Mouse (Mus musculus): ENCODE results near the gene Dennd6a. TPM values are rescaled to one million over a fixed set of nuclear protein-coding genes. Genes with fewer than 3 reads are reported as not detected.
A peak's percentile ranks its signal among the peaks of the same experiment; 100 is the strongest.

Gene Dennd6a
- total RNA-seq, 1 experiment: 19.9 TPM

DNA sequence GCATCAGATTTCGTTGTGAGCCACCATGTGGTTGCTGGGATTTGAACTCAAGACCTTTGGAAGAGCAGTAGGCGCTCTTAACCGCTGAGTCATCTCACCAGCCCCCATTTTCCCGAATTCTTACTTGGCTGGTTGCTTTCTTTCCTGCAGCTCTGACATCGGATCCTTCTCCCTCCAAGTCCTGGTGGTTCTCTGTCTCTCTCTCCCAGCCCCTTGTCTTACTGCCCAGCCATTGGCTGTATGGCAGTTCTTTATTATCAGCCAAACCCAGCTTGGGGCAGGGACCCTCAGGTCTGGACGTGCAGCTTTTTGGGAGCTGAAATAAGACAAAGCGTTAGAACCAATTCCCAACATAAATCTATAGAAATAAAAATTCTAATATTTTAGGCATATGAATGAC lies 21.5 kb downstream of the Dennd6a start:
- Histone ChIP-seq H3K4me1 (ENCODE audit: control insufficient read depth in 2 of 2, insufficient read depth in 2 of 2, low read length in 2 of 2, poor library complexity in 1 of 2) (no peaks in the 10 kb centered on the region), H3K9ac (ENCODE audit: insufficient read depth, low read depth, low read length, poor library complexity, severe bottlenecking) (peak overlapping the region; percentile 38; the same call in 1 of the 2 replicates), H3K36me3 (ENCODE audit: control insufficient read depth, insufficient read depth, low read length, poor library complexity, severe bottlenecking) (no peaks in the 10 kb centered on the region), H3K4me3 (ENCODE audit: insufficient read depth in 1 of 2, low read depth in 1 of 2, low read length in 2 of 2, poor library complexity in 1 of 2, severe bottlenecking in 1 of 2) (no peak overlapping the region), H3K9me3 (ENCODE audit: control insufficient read depth, insufficient read depth, low read depth, low read length) (no peaks in the 10 kb centered on the region), H3K27ac (ENCODE audit: insufficient read depth, low read depth, low read length, poor library complexity, severe bottlenecking) (no peak overlapping the region)
- in situ Hi-C loops (cut with MboI; ENCODE audit: low sequenced_read_pairs in 2 of 2, unreplicated experiment in 2 of 2): loop anchor here in 1 of 2 experiments (10.0 kb wide), 1 partner anchor 60 kb away; the partner anchor contains the start of gene Slmap
- no peak for DNase-seq (ENCODE audit: low read depth, low spot score)
- TF ChIP-seq ZNF384 (IDR thresholded peaks at IDR 0.05; ENCODE audit: low read depth, low read length): no peak
- TF ChIP-seq ZC3H11A (IDR thresholded peaks at IDR 0.05; ENCODE audit: borderline replicate concordance, low read depth, low read length): no peak
- no peak for TF ChIP-seq HCFC1 (IDR thresholded peaks at IDR 0.05; ENCODE audit: borderline replicate concordance, insufficient read depth, low read length)

DNA sequence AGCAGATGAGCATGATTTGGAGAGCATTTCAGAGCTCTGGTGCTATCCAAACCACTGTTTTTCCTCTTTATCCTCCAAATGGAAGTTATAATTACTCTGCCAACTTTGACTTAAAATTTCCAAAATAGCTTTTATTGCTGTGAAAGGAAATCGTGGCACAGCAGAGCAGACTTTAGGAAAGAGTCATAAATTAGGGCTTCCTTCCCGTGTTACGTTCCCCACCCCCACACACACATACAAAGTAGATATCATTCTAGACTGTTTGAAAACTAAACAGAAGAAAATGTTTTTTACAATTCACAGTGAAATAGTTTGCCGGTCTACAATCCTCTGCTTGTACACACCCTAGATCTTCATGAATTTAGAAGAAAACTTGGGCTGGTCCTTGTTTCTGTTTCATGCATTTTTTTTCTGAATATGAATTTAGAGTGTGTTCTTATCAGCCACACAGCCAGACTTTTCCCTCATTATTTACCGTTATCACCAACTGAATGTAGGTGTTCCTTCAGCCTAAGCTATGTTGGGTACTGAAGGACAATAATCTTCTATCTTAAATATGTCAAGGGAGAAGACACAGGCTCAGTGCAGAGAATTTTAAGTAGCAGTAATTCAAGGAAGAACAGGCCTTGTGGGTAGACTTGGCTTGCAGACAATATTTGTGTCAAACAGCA lies 22.2 kb downstream of the Dennd6a start:
- Histone ChIP-seq H3K9me3 (ENCODE audit: control insufficient read depth, insufficient read depth, low read depth, low read length) (no peaks in the 10 kb centered on the region), H3K27ac (ENCODE audit: insufficient read depth, low read depth, low read length, poor library complexity, severe bottlenecking) (no peak overlapping the region), H3K9ac (ENCODE audit: insufficient read depth, low read depth, low read length, poor library complexity, severe bottlenecking) (no peak overlapping the region), H3K4me1 (ENCODE audit: control insufficient read depth in 2 of 2, insufficient read depth in 2 of 2, low read length in 2 of 2, poor library complexity in 1 of 2) (no peaks in the 10 kb centered on the region), H3K36me3 (ENCODE audit: control insufficient read depth, insufficient read depth, low read length, poor library complexity, severe bottlenecking) (no peaks in the 10 kb centered on the region), H3K4me3 (ENCODE audit: insufficient read depth in 1 of 2, low read depth in 1 of 2, low read length in 2 of 2, poor library complexity in 1 of 2, severe bottlenecking in 1 of 2) (no peak overlapping the region)
- in situ Hi-C loops (cut with MboI; ENCODE audit: low sequenced_read_pairs in 2 of 2, unreplicated experiment in 2 of 2): loop anchor here in 1 of 2 experiments (10.0 kb wide), 1 partner anchor 61 kb away; the partner anchor contains the start of gene Slmap
- TF ChIP-seq ZC3H11A (IDR thresholded peaks at IDR 0.05; ENCODE audit: borderline replicate concordance, low read depth, low read length) (no peak), MAFK (IDR thresholded peaks at IDR 0.05; ENCODE audit: insufficient read depth, low read depth, low read length) (no peak), HCFC1 (IDR thresholded peaks at IDR 0.05; ENCODE audit: borderline replicate concordance, insufficient read depth, low read length) (no peak), CHD2 (IDR thresholded peaks at IDR 0.05; ENCODE audit: low read depth, low read length) (no peak), ZNF384 (IDR thresholded peaks at IDR 0.05; ENCODE audit: low read depth, low read length) (no peak)
- DNase-seq (ENCODE audit: low read depth, low spot score): no peak

DNA sequence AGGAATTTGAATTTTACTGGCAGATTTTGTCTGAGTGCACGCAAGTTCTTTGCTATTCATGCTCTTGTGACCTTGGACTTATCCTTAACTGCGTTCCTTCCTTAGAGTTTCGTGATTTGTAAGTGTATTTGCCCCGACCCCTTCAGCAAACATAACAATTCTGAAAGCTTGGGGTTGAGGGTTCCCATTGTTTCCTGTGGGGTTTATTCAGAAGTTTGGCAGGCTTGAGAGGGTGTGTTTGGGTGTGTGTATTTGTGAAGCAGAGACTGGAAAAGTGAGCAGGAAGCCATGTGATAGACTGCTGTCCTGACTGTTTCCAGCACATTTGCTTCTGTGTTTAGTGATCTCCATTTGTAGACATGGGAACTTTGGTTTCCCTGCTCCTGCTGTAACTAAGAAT lies 31.7 kb downstream of the Dennd6a start:
- Histone ChIP-seq H3K36me3 (ENCODE audit: control insufficient read depth, insufficient read depth, low read length, poor library complexity, severe bottlenecking) (peaks cover 4% of the 10 kb centered on the region; the same call in 1 of the 2 replicates), H3K9ac (ENCODE audit: insufficient read depth, low read depth, low read length, poor library complexity, severe bottlenecking) (no peak overlapping the region), H3K27ac (ENCODE audit: insufficient read depth, low read depth, low read length, poor library complexity, severe bottlenecking) (peak overlapping the region; percentile 88; the same call in 1 of the 2 replicates), H3K9me3 (ENCODE audit: control insufficient read depth, insufficient read depth, low read depth, low read length) (no peaks in the 10 kb centered on the region), H3K4me3 (ENCODE audit: insufficient read depth in 1 of 2, low read depth in 1 of 2, low read length in 2 of 2, poor library complexity in 1 of 2, severe bottlenecking in 1 of 2) (no peak overlapping the region), H3K4me1 (ENCODE audit: control insufficient read depth in 2 of 2, insufficient read depth in 2 of 2, low read length in 2 of 2, poor library complexity in 1 of 2) (peaks cover 12% of the 10 kb centered on the region in 2 experiments)
- DNase-seq (ENCODE audit: low read depth, low spot score): peak; percentile 13
- in situ Hi-C loops (cut with MboI; ENCODE audit: low sequenced_read_pairs in 2 of 2, unreplicated experiment in 2 of 2): no loop called here
- TF ChIP-seq ZC3H11A (IDR thresholded peaks at IDR 0.05; ENCODE audit: borderline replicate concordance, low read depth, low read length) (no peak), HCFC1 (IDR thresholded peaks at IDR 0.05; ENCODE audit: borderline replicate concordance, insufficient read depth, low read length) (no peak), ZNF384 (IDR thresholded peaks at IDR 0.05; ENCODE audit: low read depth, low read length) (no peak), CHD2 (IDR thresholded peaks at IDR 0.05; ENCODE audit: low read depth, low read length) (no peak), MAFK (IDR thresholded peaks at IDR 0.05; ENCODE audit: insufficient read depth, low read depth, low read length) (no peak)

DNA sequence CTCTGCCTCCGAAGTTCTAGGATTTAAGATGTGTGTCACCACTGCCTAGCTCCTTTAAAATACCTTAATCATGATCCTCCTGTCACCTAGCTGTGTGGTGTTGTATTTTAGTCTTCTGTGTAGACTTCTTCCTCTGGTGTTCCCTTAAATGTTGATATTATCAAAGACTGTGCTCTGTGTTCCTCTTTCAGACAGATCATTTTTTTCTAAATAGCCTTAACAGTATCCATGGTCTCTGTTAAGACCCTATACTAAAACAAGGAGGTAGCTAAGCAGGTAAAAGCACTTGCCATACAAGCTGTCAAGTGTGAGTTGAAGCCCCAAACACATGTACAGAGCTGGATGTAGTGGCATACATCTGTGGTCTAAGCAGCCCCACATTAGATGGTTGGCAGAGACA lies 36.0 kb downstream of the Dennd6a start:
- H3K4me3 ChIP-seq (ENCODE audit: insufficient read depth in 1 of 2, low read depth in 1 of 2, low read length in 2 of 2, poor library complexity in 1 of 2, severe bottlenecking in 1 of 2): no peak overlapping the region

More for the DNA sequence above, 36.0 kb downstream of the Dennd6a start:
- Histone ChIP-seq H3K36me3 (ENCODE audit: control insufficient read depth, insufficient read depth, low read length, poor library complexity, severe bottlenecking) (peaks cover 6% of the 10 kb centered on the region; the same call in 1 of the 2 replicates), H3K4me1 (ENCODE audit: control insufficient read depth in 2 of 2, insufficient read depth in 2 of 2, low read length in 2 of 2, poor library complexity in 1 of 2) (peaks cover 9 to 10% of the 10 kb centered on the region in 2 experiments), H3K9me3 (ENCODE audit: control insufficient read depth, insufficient read depth, low read depth, low read length) (no peaks in the 10 kb centered on the region), H3K27ac (ENCODE audit: insufficient read depth, low read depth, low read length, poor library complexity, severe bottlenecking) (peak overlapping the region; percentile 18; the same call in 1 of the 2 replicates), H3K9ac (ENCODE audit: insufficient read depth, low read depth, low read length, poor library complexity, severe bottlenecking) (no peak overlapping the region)
- no peak for TF ChIP-seq MAFK (IDR thresholded peaks at IDR 0.05; ENCODE audit: insufficient read depth, low read depth, low read length)
- no peak for TF ChIP-seq CHD2 (IDR thresholded peaks at IDR 0.05; ENCODE audit: low read depth, low read length)
- TF ChIP-seq ZC3H11A (IDR thresholded peaks at IDR 0.05; ENCODE audit: borderline replicate concordance, low read depth, low read length): no peak
- TF ChIP-seq ZNF384 (IDR thresholded peaks at IDR 0.05; ENCODE audit: low read depth, low read length): no peak
- no peak for TF ChIP-seq HCFC1 (IDR thresholded peaks at IDR 0.05; ENCODE audit: borderline replicate concordance, insufficient read depth, low read length)
- no peak for DNase-seq (ENCODE audit: low read depth, low spot score)
- in situ Hi-C loops (cut with MboI; ENCODE audit: low sequenced_read_pairs in 2 of 2, unreplicated experiment in 2 of 2): no loop called here

Measured in ES-E14 (cell line).